Mouse (Mus musculus) E14TG2a.4 (cell line): ENCODE data around the gene Akr1b10.

ENCODE experiments used
- H3K27me3 ChIP-seq: 2 replicates; pipeline ENCODE4 v1.6.1; 2014; ENCODE audit warnings: low read length, control low read depth; ENCODE audit not compliant: insufficient read depth
- H3K36me3 ChIP-seq: 2 replicates; pipeline ENCODE4 v1.6.1; 2014; ENCODE audit warnings: low read length, control low read depth; ENCODE audit not compliant: insufficient read depth
- H3K4me1 ChIP-seq: replicated peaks from 2 replicates; pipeline ENCODE4 v1.6.1; 2014; ENCODE audit warnings: low read depth, low read length, control low read depth
- H3K4me3 ChIP-seq: replicated peaks from 2 replicates; pipeline ENCODE4 v1.5.1; 2014; ENCODE audit warnings: mild to moderate bottlenecking, low read length
- H3K9me3 ChIP-seq: 2 replicates; pipeline ENCODE4 v1.6.1; 2014; ENCODE audit warnings: low read length, control low read depth
- CTCF ChIP-seq: conservative IDR thresholded peaks from 2 replicates; pipeline ENCODE4 v1.5.1; 2014; ENCODE audit warnings: low read length
- NANOG ChIP-seq: IDR thresholded peaks from 2 replicates; pipeline ENCODE4 v1.6.1; 2014; ENCODE audit warnings: borderline replicate concordance, low read length, mixed read lengths
- POU5F1 ChIP-seq: IDR thresholded peaks from 2 replicates; pipeline ENCODE4 v1.6.1; 2014; ENCODE audit warnings: low read length, borderline replicate concordance

The Akr1b10 gene

DNA sequence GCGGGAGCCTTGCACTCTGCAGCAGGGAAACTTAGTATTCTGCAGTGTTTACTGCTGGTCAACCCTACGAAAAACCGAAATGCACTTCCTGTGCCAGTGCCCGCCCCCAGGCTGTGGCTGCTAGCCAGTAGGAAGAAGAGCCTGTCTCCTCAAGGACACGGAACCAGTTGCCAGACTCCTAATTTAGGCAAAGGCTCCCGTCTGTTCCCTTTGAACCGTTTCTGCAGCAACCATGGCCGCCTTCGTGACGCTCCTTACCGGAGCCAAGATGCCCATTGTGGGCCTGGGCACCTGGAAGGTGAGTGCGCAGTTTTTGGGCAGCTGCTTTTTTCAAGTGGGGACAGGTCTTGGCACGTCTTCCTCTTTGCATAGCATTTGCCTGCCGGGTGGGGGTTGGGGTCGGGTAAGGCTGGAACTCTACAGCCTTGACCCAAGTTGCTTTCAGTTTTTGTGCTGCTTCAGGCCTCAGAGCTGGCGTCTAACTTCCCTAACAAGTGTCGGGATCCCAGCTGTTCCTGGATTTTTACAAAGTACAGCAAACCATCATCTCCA is at the start of gene Akr1b10:
Gene Akr1b10 (plus strand): TSS at position 109 of the 552 bp plus-strand sequence.
- Histone ChIP-seq H3K4me1 (peaks cover 23% of the 10 kb centered on the region), H3K4me3 (peak within 1 kb of the TSS; percentile 79), H3K27me3 (0 out of 2 replicates have a peak, but pooled peaks cover 2% of the 10 kb centered on the region), H3K9me3 (no peaks in the 10 kb centered on the region), H3K36me3 (peaks cover 18% of the 10 kb centered on the region)
- TF ChIP-seq POU5F1 (no peak), NANOG (no peak), CTCF (no peak)

GRCm38 (mm10) chr6:34334673-34335072 is 49.3 kb upstream of the Akr1b10 start:
- Histone ChIP-seq H3K27me3 (no peaks in the 10 kb centered on the region), H3K4me1 (peaks cover 5% of the 10 kb centered on the region), H3K4me3 (no peak overlapping the region), H3K9me3 (peaks cover 48% of the 10 kb centered on the region), H3K36me3 (0 out of 2 replicates have a peak, but pooled peaks cover 4% of the 10 kb centered on the region)
- no peak for TF ChIP-seq CTCF
- TF ChIP-seq POU5F1 = no peak
- TF ChIP-seq NANOG = no peak

GRCm38 (mm10) chr6:34337799-34338198 is 46.2 kb upstream of the Akr1b10 start:
- TF ChIP-seq CTCF = no peak
- TF ChIP-seq NANOG = no peak
- no peak for TF ChIP-seq POU5F1
- H3K4me1 ChIP-seq = peaks cover 7% of the 10 kb centered on the region
- no peaks in the 10 kb centered on the region for H3K27me3 ChIP-seq
- H3K9me3 ChIP-seq = peaks cover 58% of the 10 kb centered on the region
- H3K36me3 ChIP-seq = 0 out of 2 replicates have a peak, but pooled peaks cover 4% of the 10 kb centered on the region
- no peak overlapping the region for H3K4me3 ChIP-seq

DNA sequence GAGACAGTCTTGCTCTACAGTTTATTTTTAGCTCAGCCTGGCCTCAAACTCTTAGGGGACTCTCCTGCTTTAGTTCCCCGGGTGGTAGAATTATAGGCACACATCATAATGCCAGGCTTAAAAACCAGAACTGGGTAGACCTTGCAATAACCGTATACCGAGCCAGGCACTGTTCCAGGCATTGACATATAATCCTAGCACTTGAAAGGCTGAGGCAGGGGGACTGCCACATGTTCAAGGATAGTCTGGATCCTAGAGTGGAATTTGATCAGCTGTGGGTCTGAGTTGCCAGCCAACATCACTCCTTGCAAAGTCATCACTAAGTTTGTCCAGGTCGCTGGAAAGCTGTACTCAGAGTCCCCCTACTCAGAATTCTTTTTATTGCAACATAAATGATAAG is 42.0 kb upstream of the Akr1b10 start:
- Histone ChIP-seq H3K27me3 (no peaks in the 10 kb centered on the region), H3K4me3 (no peak overlapping the region), H3K36me3 (0 out of 2 replicates have a peak, but pooled peaks cover 4% of the 10 kb centered on the region), H3K9me3 (peaks cover 43% of the 10 kb centered on the region), H3K4me1 (peaks cover 44% of the 10 kb centered on the region)
- no peak for TF ChIP-seq CTCF
- TF ChIP-seq NANOG = no peak
- no peak for TF ChIP-seq POU5F1

- Histone ChIP-seq H3K27me3 (no peaks in the 10 kb centered on the region), H3K36me3 (0 out of 2 replicates have a peak, but pooled peaks cover 4% of the 10 kb centered on the region), H3K4me3 (no peak overlapping the region), H3K4me1 (peaks cover 46% of the 10 kb centered on the region), H3K9me3 (peaks cover 38% of the 10 kb centered on the region)
- no peak for TF ChIP-seq POU5F1
- no peak for TF ChIP-seq CTCF
- TF ChIP-seq NANOG = no peak
Observed at GRCm38 (mm10) chr6:34342476-34342875, 41.5 kb upstream of the Akr1b10 start.

- H3K27me3 ChIP-seq = no peaks in the 10 kb centered on the region
- H3K36me3 ChIP-seq = 0 out of 2 replicates have a peak, but pooled peaks cover 4% of the 10 kb centered on the region
- TF ChIP-seq NANOG (no peak), CTCF (no peak), POU5F1 (no peak)
- no peak overlapping the region for H3K4me3 ChIP-seq
- H3K4me1 ChIP-seq = peaks cover 46% of the 10 kb centered on the region
- peaks cover 30% of the 10 kb centered on the region for H3K9me3 ChIP-seq
Observed at GRCm38 (mm10) chr6:34343426-34343825, 40.6 kb upstream of the Akr1b10 start.

DNA sequence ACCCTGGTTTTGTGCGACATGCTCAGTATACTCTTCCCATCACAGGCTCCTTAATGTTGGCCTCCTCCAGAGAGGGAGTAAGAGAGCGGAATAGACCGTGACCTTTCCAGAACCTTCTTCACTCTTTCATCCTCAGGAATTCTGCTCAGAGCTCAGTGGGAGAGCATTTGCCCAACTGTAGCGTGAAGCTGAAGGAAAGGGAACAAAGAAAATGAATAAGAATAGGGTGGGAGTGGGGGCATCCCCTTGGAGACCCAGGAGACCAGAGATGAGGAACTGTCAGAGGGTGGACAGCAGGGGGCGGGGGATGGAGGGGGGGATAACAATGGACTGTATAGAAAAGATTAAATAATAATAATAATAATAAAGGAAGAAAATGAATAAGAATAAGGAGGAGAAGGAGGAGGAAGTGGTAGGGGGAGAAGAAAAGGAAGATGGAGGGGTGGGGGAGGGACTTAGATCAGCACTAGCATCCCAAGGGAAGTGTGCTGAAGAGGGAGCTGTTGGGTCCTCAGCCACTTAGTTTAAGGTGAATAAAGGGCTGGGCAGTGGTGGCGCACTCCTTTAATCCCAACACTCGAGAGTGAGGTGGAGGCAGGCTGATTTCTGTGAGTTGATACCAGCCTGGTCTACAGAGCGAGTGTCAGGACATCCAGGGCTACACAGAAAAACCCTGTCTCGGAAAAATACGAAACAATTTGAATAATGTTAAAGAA is 39.7 kb upstream of the Akr1b10 start:
- peak; percentile 82 for TF ChIP-seq POU5F1
- no peak for TF ChIP-seq CTCF
- TF ChIP-seq NANOG = no peak

DNA sequence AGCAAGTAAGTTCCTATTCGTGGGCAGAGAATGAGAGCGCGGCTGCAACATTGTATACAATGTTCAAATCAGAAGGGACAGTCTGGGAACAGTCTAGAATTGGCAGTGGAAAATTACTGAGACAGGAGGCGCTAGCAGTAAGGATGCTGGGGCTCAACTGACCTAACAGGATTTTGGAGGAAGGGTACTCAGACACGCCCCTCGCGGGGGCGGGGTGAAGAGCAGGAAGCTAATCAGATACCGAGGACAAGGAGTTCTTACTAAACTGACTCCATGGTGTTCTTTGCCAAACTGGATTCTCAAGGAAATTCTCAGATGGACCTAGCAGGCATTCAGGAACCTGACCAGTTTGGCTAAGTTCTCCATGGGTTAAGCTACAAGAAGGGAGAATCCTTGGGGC is 39.1 kb upstream of the Akr1b10 start:
- Histone ChIP-seq H3K9me3 (peaks cover 30% of the 10 kb centered on the region), H3K36me3 (no peaks in the 10 kb centered on the region), H3K27me3 (no peaks in the 10 kb centered on the region), H3K4me1 (peaks cover 46% of the 10 kb centered on the region), H3K4me3 (peak overlapping the region; percentile 68)
- TF ChIP-seq POU5F1 (no peak), CTCF (no peak), NANOG (no peak)

More for the DNA sequence above, 39.7 kb upstream of the Akr1b10 start:
- peaks cover 46% of the 10 kb centered on the region for H3K4me1 ChIP-seq
- H3K27me3 ChIP-seq = no peaks in the 10 kb centered on the region
- H3K4me3 ChIP-seq = peak overlapping the region; percentile 68
- 0 out of 2 replicates have a peak, but pooled peaks cover 4% of the 10 kb centered on the region for H3K36me3 ChIP-seq
- peaks cover 32% of the 10 kb centered on the region for H3K9me3 ChIP-seq
